Mouse (Mus musculus) heart, postnatal 0 days (tissue): ENCODE data around the gene Tnfrsf21.

Experiments
- CTCF ChIP-seq: IDR thresholded peaks from 2 replicates; pipeline ENCODE4 v1.5.1; 2016; ENCODE audit warnings: antibody characterized with exemption, control low read depth, low read depth
- EP300 ChIP-seq: IDR thresholded peaks from 2 replicates; pipeline ENCODE4 v1.6.1; 2016; ENCODE audit warnings: antibody characterized with exemption, low read depth

DNA sequence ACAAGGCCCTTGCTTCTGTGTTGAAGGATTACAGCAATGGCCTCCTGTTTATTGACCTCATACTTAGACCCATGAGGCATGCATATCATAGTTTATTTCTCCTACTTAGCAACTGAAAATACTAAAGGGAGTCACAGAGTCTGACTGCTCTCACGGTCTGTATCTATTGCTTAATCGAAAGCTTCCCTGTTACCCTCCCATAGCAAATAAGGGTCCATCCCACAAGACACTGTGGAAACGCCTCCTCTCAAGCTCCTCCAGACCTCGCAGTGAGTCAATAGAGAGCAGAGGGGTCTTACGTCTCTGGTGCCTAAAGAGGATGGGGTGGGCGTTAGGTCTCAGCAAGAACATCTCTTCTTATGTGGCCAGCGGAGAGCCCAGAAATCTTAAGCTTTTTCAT lies 15.8 kb upstream of the Tnfrsf21 start:
- TF ChIP-seq CTCF (no peak), EP300 (no peak)
